Mouse (Mus musculus) c-Kit-positive CD71-positive TER-119-negative erythroid progenitor cells, embryonic 14.5 days (primary cell): ENCODE measurements around the gene D17Wsu92e.
A peak's percentile ranks its signal among the peaks of the same experiment; 100 is the strongest.

Experiments used
- DNase-seq: peaks from one replicate; pipeline ENCODE4 v3.0.0-alpha.2; 2013; ENCODE audit warnings: low read depth

The D17Wsu92e gene

GRCm38 (mm10) chr17:27821407-27822338, 1.2 kb upstream of the D17Wsu92e start:
- peak; percentile 57 for DNase-seq

GRCm38 (mm10) chr17:27819971-27820567, 379 bp downstream of the D17Wsu92e start:
- no peak for DNase-seq

- DNase-seq: peak; percentile 56
These were observed 902 bp downstream of the D17Wsu92e start for GRCm38 (mm10) chr17:27819521-27819970.

GRCm38 (mm10) chr17:27819011-27819410, 1.4 kb downstream of the D17Wsu92e start:
- no peak for DNase-seq

GRCm38 (mm10) chr17:27814606-27815005, 5.8 kb downstream of the D17Wsu92e start:
- DNase-seq: no peak

GRCm38 (mm10) chr17:27811980-27812379, 8.5 kb downstream of the D17Wsu92e start:
- DNase-seq: no peak

- DNase-seq: no peak
These were observed 9.7 kb downstream of the D17Wsu92e start for GRCm38 (mm10) chr17:27810569-27811331.

GRCm38 (mm10) chr17:27807542-27808078, 12.8 kb downstream of the D17Wsu92e start:
- DNase-seq: no peak

- no peak for DNase-seq
These were observed 15.4 kb downstream of the D17Wsu92e start for GRCm38 (mm10) chr17:27804803-27805770.

- DNase-seq: no peak
These were observed 16.2 kb downstream of the D17Wsu92e start for GRCm38 (mm10) chr17:27804156-27804690.

- DNase-seq: no peak
These were observed 16.7 kb downstream of the D17Wsu92e start for GRCm38 (mm10) chr17:27803752-27804151.

GRCm38 (mm10) chr17:27800710-27801648, 19.5 kb downstream of the D17Wsu92e start:
- no peak for DNase-seq

- DNase-seq: no peak
These were observed 20.5 kb downstream of the D17Wsu92e start for GRCm38 (mm10) chr17:27799771-27800584.

GRCm38 (mm10) chr17:27797341-27797872, 23.0 kb downstream of the D17Wsu92e start:
- no peak for DNase-seq

- no peak for DNase-seq
These were observed 23.7 kb downstream of the D17Wsu92e start for GRCm38 (mm10) chr17:27796780-27797179.

GRCm38 (mm10) chr17:27793144-27793543, 27.3 kb downstream of the D17Wsu92e start:
- no peak for DNase-seq

GRCm38 (mm10) chr17:27792516-27792915, 27.9 kb downstream of the D17Wsu92e start:
- DNase-seq: no peak

- no peak for DNase-seq
These were observed 28.9 kb downstream of the D17Wsu92e start for GRCm38 (mm10) chr17:27791556-27791955.
